Mouse (Mus musculus) thymus, adult 2 months (tissue): Measurements from ENCODE around the gene Mfsd9. TPM values are rescaled to one million over a fixed set of nuclear protein-coding genes. Genes with fewer than 3 reads are reported as not detected.

Experiments
- DNase-seq: peaks from one replicate; pipeline ENCODE4 v3.0.0; 2021
- H3K27ac ChIP-seq: fragments of 200-500 bp; 2 replicates; pipeline ENCODE4 v1.5.1; 2012; ENCODE audit warnings: low read length, control low read depth; ENCODE audit not compliant: control insufficient read depth, insufficient read depth
- H3K27me3 ChIP-seq: fragments of 200-500 bp; 2 replicates; pipeline ENCODE4 v1.6.1; 2012; ENCODE audit warnings: mild to moderate bottlenecking, low read length, moderate library complexity, mixed read lengths; ENCODE audit not compliant: control insufficient read depth, insufficient read depth
- H3K36me3 ChIP-seq: fragments of 200-500 bp; 2 replicates; pipeline ENCODE4 v1.6.1; 2012; ENCODE audit warnings: mild to moderate bottlenecking, low read length, moderate library complexity; ENCODE audit not compliant: control insufficient read depth, insufficient read depth
- H3K4me1 ChIP-seq: fragments of 200-500 bp; replicated peaks from 2 replicates; pipeline ENCODE4 v1.6.1; 2012; ENCODE audit warnings: low read length; ENCODE audit not compliant: control insufficient read depth, insufficient read depth
- H3K4me3 ChIP-seq: fragments of 200-500 bp; 2 replicates; pipeline ENCODE4 v1.5.1; 2012; ENCODE audit warnings: mild to moderate bottlenecking, low read length, control low read depth, moderate library complexity; ENCODE audit not compliant: control insufficient read depth, insufficient read depth
- CTCF ChIP-seq: fragments of 200-500 bp; IDR thresholded peaks from 2 replicates; pipeline ENCODE4 v1.5.1; 2012; ENCODE audit warnings: mild to moderate bottlenecking, control low read depth, low read length, moderate library complexity, borderline replicate concordance; ENCODE audit not compliant: control insufficient read depth, poor library complexity, insufficient read depth; ENCODE audit errors: extremely low read depth
- POLR2A ChIP-seq: fragments of 200-500 bp; IDR thresholded peaks from 2 replicates; pipeline ENCODE4 v1.6.1; 2012; ENCODE audit warnings: mild to moderate bottlenecking, low read length, control low read depth, moderate library complexity; ENCODE audit not compliant: control insufficient read depth, poor library complexity, insufficient read depth; ENCODE audit errors: extremely low read depth
- WGBS: fragments of 180-500 bp; shearing (Covaris S2); methylation state at CpG from one replicate; pipeline ENCODE4 v1.1.7; 2018; 5-methylcytosine and 5-hydroxymethylcytosine counted together
- polyA plus RNA-seq: library from polyadenylated mRNA; depleted of rRNA; stranded (reverse); fragments of >200 nt; gene quantifications from 2 replicates; pipeline ENCODE4 v1.2.3, GENCODE M21; 2012; rRNA removed

The Mfsd9 gene
- polyA plus RNA-seq, 1 experiment, result 1.5 TPM

- TF ChIP-seq CTCF (no peak), POLR2A (no peak)
- Histone ChIP-seq H3K27ac (no peak overlapping the region), H3K4me3 (no peak overlapping the region), H3K4me1 (no peaks in the 10 kb centered on the region), H3K36me3 (no peaks in the 10 kb centered on the region), H3K27me3 (no peaks in the 10 kb centered on the region)
- 98% methylated on average over 10 of the region's 10 CpGs for WGBS
- DNase-seq, result no peak
Measured at GRCm38 (mm10) chr1:40726051-40726450, 64.4 kb downstream of the Mfsd9 start.

Other genes starting within 250 kb of the Mfsd9 start
- gene Slc9a4, start 210.6 kb downstream of the Mfsd9 start, polyA plus RNA-seq, result 0.68 and 0.80 TPM in 2 replicates
- 7.0 and 7.8 TPM in 2 replicates for gene Slc9a2, start 110.1 kb downstream of the Mfsd9 start, polyA plus RNA-seq
- 0.79 and 3.4 TPM in 2 replicates for gene Tmem182, start 14.9 kb upstream of the Mfsd9 start, polyA plus RNA-seq